Mouse (Mus musculus): ENCODE results near the gene Klf2. TPM values are rescaled to one million over a fixed set of nuclear protein-coding genes. Genes with fewer than 3 reads are reported as not detected.

Gene Klf2
- polyA plus RNA-seq, 1 experiment from 2014 or later = 3.6 TPM

GRCm38 (mm10) chr8:72324036-72324706, 5.3 kb downstream of the Klf2 start:
- no peak for DNase-seq (ENCODE audit: low spot score)
- Histone ChIP-seq H3K4me3 (no peak overlapping the region), H3K27ac (no peak overlapping the region), H3K9me3 (replicated peaks) (no peaks in the 10 kb centered on the region), H3K27me3 (ENCODE audit: low read depth, poor library complexity, severe bottlenecking) (peaks cover 52% of the 10 kb centered on the region), H3K36me3 (no peaks in the 10 kb centered on the region), H3K4me1 (peaks cover 10% of the 10 kb centered on the region)
- 83% methylated on average over 10 of the region's 10 CpGs for WGBS

- peaks cover 47% of the 10 kb centered on the region for H3K27me3 ChIP-seq (ENCODE audit: low read depth, poor library complexity, severe bottlenecking)
- no peak for DNase-seq (ENCODE audit: low spot score)
- no peaks in the 10 kb centered on the region for H3K36me3 ChIP-seq
- peaks cover 5% of the 10 kb centered on the region for H3K4me1 ChIP-seq
- WGBS = 83% methylated on average over 2 of the region's 2 CpGs
- H3K9me3 ChIP-seq (replicated peaks) = no peaks in the 10 kb centered on the region
- H3K27ac ChIP-seq = no peak overlapping the region
- H3K4me3 ChIP-seq = no peak overlapping the region
These were observed 5.9 kb downstream of the Klf2 start for GRCm38 (mm10) chr8:72324708-72325107.

- Histone ChIP-seq H3K36me3 (no peaks in the 10 kb centered on the region), H3K9me3 (replicated peaks) (no peaks in the 10 kb centered on the region), H3K27ac (no peak overlapping the region), H3K27me3 (ENCODE audit: low read depth, poor library complexity, severe bottlenecking) (peaks cover 5% of the 10 kb centered on the region; the same call in 1 of the 2 replicates), H3K4me3 (no peak overlapping the region), H3K4me1 (peaks cover 9% of the 10 kb centered on the region)
- WGBS = 88% methylated on average over 3 of the region's 3 CpGs
- no peak for DNase-seq (ENCODE audit: low spot score)
These were observed 10.3 kb downstream of the Klf2 start for GRCm38 (mm10) chr8:72329116-72329515.

- DNase-seq (ENCODE audit: low spot score) = no peak
- Histone ChIP-seq H3K4me1 (peaks cover 9% of the 10 kb centered on the region), H3K9me3 (replicated peaks) (no peaks in the 10 kb centered on the region), H3K27me3 (ENCODE audit: low read depth, poor library complexity, severe bottlenecking) (no peaks in the 10 kb centered on the region), H3K4me3 (no peak overlapping the region), H3K36me3 (peaks cover 11% of the 10 kb centered on the region), H3K27ac (no peak overlapping the region)
- WGBS = 82% methylated on average over 6 of the region's 6 CpGs
These were observed 12.1 kb downstream of the Klf2 start for GRCm38 (mm10) chr8:72330806-72331516.

GRCm38 (mm10) chr8:72331631-72332030, 12.8 kb downstream of the Klf2 start:
- 91% methylated on average over 4 of the region's 4 CpGs for WGBS
- Histone ChIP-seq H3K36me3 (peaks cover 14% of the 10 kb centered on the region), H3K27ac (no peak overlapping the region), H3K27me3 (ENCODE audit: low read depth, poor library complexity, severe bottlenecking) (no peaks in the 10 kb centered on the region), H3K4me3 (no peak overlapping the region), H3K9me3 (replicated peaks) (no peaks in the 10 kb centered on the region), H3K4me1 (peaks cover 9% of the 10 kb centered on the region)
- DNase-seq (ENCODE audit: low spot score) = no peak

GRCm38 (mm10) chr8:72333429-72334143, 14.8 kb downstream of the Klf2 start:
- DNase-seq (ENCODE audit: low spot score) = no peak
- no peaks in the 10 kb centered on the region for H3K9me3 ChIP-seq (replicated peaks)
- peaks cover 31% of the 10 kb centered on the region for H3K36me3 ChIP-seq
- no peaks in the 10 kb centered on the region for H3K27me3 ChIP-seq (ENCODE audit: low read depth, poor library complexity, severe bottlenecking)
- peaks cover 9% of the 10 kb centered on the region for H3K4me1 ChIP-seq
- H3K4me3 ChIP-seq = no peak overlapping the region
- peak overlapping the region; percentile 61; the same call in 1 of the 2 replicates for H3K27ac ChIP-seq
- 55% methylated on average over 3 of the region's 3 CpGs for WGBS

GRCm38 (mm10) chr8:72334144-72334641, 15.4 kb downstream of the Klf2 start:
- Histone ChIP-seq H3K36me3 (peaks cover 37% of the 10 kb centered on the region), H3K9me3 (replicated peaks) (no peaks in the 10 kb centered on the region), H3K4me3 (no peak overlapping the region), H3K27ac (no peak overlapping the region), H3K27me3 (ENCODE audit: low read depth, poor library complexity, severe bottlenecking) (no peaks in the 10 kb centered on the region), H3K4me1 (peaks cover 9% of the 10 kb centered on the region)
- WGBS = 84% methylated on average over 4 of the region's 4 CpGs
- no peak for DNase-seq (ENCODE audit: low spot score)

- H3K4me3 ChIP-seq = no peak overlapping the region
- H3K27me3 ChIP-seq (ENCODE audit: low read depth, poor library complexity, severe bottlenecking) = no peaks in the 10 kb centered on the region
- no peak for DNase-seq (ENCODE audit: low spot score)
- 85% methylated on average over 2 of the region's 2 CpGs for WGBS
- H3K4me1 ChIP-seq = peaks cover 9% of the 10 kb centered on the region
- no peaks in the 10 kb centered on the region for H3K9me3 ChIP-seq (replicated peaks)
- H3K36me3 ChIP-seq = peaks cover 57% of the 10 kb centered on the region
- no peak overlapping the region for H3K27ac ChIP-seq
These were observed 17.4 kb downstream of the Klf2 start for GRCm38 (mm10) chr8:72336273-72336672.

GRCm38 (mm10) chr8:72337034-72337433, 18.2 kb downstream of the Klf2 start:
- H3K27me3 ChIP-seq (ENCODE audit: low read depth, poor library complexity, severe bottlenecking) = no peaks in the 10 kb centered on the region
- no peak for DNase-seq (ENCODE audit: low spot score)
- no peak overlapping the region for H3K4me3 ChIP-seq
- H3K9me3 ChIP-seq (replicated peaks) = no peaks in the 10 kb centered on the region
- peaks cover 65% of the 10 kb centered on the region for H3K36me3 ChIP-seq
- H3K27ac ChIP-seq = no peak overlapping the region
- peaks cover 9% of the 10 kb centered on the region for H3K4me1 ChIP-seq

GRCm38 (mm10) chr8:72342556-72343300, 23.9 kb downstream of the Klf2 start:
- Histone ChIP-seq H3K4me3 (no peak overlapping the region), H3K9me3 (replicated peaks) (no peaks in the 10 kb centered on the region), H3K36me3 (peaks cover 94% of the 10 kb centered on the region), H3K4me1 (no peaks in the 10 kb centered on the region), H3K27ac (no peak overlapping the region), H3K27me3 (ENCODE audit: low read depth, poor library complexity, severe bottlenecking) (no peaks in the 10 kb centered on the region)
- WGBS = 91% methylated on average over 5 of the region's 5 CpGs
- DNase-seq (ENCODE audit: low spot score) = no peak

- no peaks in the 10 kb centered on the region for H3K4me1 ChIP-seq
- H3K36me3 ChIP-seq = peaks cover 94% of the 10 kb centered on the region
- no peak overlapping the region for H3K4me3 ChIP-seq
- no peak overlapping the region for H3K27ac ChIP-seq
- WGBS = 84% methylated on average over 4 of the region's 4 CpGs
- DNase-seq (ENCODE audit: low spot score) = no peak
- H3K9me3 ChIP-seq (replicated peaks) = no peaks in the 10 kb centered on the region
- H3K27me3 ChIP-seq (ENCODE audit: low read depth, poor library complexity, severe bottlenecking) = no peaks in the 10 kb centered on the region
These were observed 24.9 kb downstream of the Klf2 start for GRCm38 (mm10) chr8:72343725-72344124.

- no peak for DNase-seq (ENCODE audit: low spot score)
- Histone ChIP-seq H3K27me3 (ENCODE audit: low read depth, poor library complexity, severe bottlenecking) (no peaks in the 10 kb centered on the region), H3K27ac (no peak overlapping the region), H3K9me3 (replicated peaks) (no peaks in the 10 kb centered on the region), H3K4me3 (no peak overlapping the region), H3K36me3 (peaks cover 69% of the 10 kb centered on the region), H3K4me1 (no peaks in the 10 kb centered on the region)
- 97% methylated on average over 1 of the region's 1 CpGs for WGBS
These were observed 28.7 kb downstream of the Klf2 start for GRCm38 (mm10) chr8:72347553-72347952.
